Mouse (Mus musculus) midbrain, embryonic 16.5 days (tissue): Measurements from ENCODE around the gene Fxyd1. TPM values are rescaled to one million over a fixed set of nuclear protein-coding genes. Genes with fewer than 3 reads are reported as not detected.

Experiments
- ATAC-seq: fragments of 200-750 bp; cut with Nextera tagmentation; 2 replicates; pipeline ENCODE4 v1.8.0; 2017; ENCODE audit warnings: moderate TSS enrichment
- H3K27ac ChIP-seq: fragments of 300-500 bp; sonication (generic); 2 replicates; pipeline ENCODE4 v1.5.1; 2014; ENCODE audit warnings: mild to moderate bottlenecking, low read length, mixed read lengths
- H3K27me3 ChIP-seq: fragments of 300-500 bp; sonication (generic); 2 replicates; pipeline ENCODE4 v1.6.1; 2014; ENCODE audit warnings: low read depth, low read length, mixed read lengths; ENCODE audit not compliant: control insufficient read depth, insufficient read depth
- H3K36me3 ChIP-seq: fragments of 300-500 bp; sonication (generic); 2 replicates; pipeline ENCODE4 v1.6.1; 2014; ENCODE audit warnings: mild to moderate bottlenecking, low read length, moderate library complexity, mixed read lengths; ENCODE audit not compliant: control insufficient read depth, insufficient read depth
- H3K4me1 ChIP-seq: fragments of 300-500 bp; sonication (generic); 2 replicates; pipeline ENCODE4 v1.6.1; 2014; ENCODE audit warnings: mild to moderate bottlenecking, low read length, mixed read lengths; ENCODE audit not compliant: control insufficient read depth, insufficient read depth
- H3K4me2 ChIP-seq: fragments of 300-500 bp; sonication (generic); 2 replicates; pipeline ENCODE4 v1.6.1; 2014; ENCODE audit warnings: mild to moderate bottlenecking, low read length, mixed read lengths
- H3K4me3 ChIP-seq: fragments of 300-500 bp; sonication (generic); 2 replicates; pipeline ENCODE4 v1.5.1; 2014; ENCODE audit warnings: low read depth, mild to moderate bottlenecking, low read length, moderate library complexity, mixed read lengths
- H3K9ac ChIP-seq: fragments of 300-500 bp; sonication (generic); 2 replicates; pipeline ENCODE4 v1.6.1; 2014; ENCODE audit warnings: low read depth, low read length, mixed read lengths
- H3K9me3 ChIP-seq: fragments of 300-500 bp; sonication (generic); replicated peaks from 2 replicates; pipeline ENCODE4 v1.6.1; 2014; ENCODE audit warnings: mild to moderate bottlenecking, low read length, mixed read lengths; ENCODE audit not compliant: control insufficient read depth, poor library complexity, severe bottlenecking
- WGBS: fragments of 180-500 bp; shearing (Covaris S2); extraction: QIAGEN DNeasy Blood & Tissue Kit; methylation state at CpG from one replicate; pipeline ENCODE4 v1.1.7; 2014; 5-methylcytosine and 5-hydroxymethylcytosine counted together
- polyA plus RNA-seq: library from polyadenylated mRNA; unstranded; fragments of >200 nt; fragmentation: Nextera tagmentation; extraction: Ambion mirVana; gene quantifications from 2 replicates; pipeline ENCODE4 v1.2.1, GENCODE M21; 2015

The Fxyd1 gene
- polyA plus RNA-seq, 1 experiment from 2014 or later, result 17.3 TPM

DNA sequence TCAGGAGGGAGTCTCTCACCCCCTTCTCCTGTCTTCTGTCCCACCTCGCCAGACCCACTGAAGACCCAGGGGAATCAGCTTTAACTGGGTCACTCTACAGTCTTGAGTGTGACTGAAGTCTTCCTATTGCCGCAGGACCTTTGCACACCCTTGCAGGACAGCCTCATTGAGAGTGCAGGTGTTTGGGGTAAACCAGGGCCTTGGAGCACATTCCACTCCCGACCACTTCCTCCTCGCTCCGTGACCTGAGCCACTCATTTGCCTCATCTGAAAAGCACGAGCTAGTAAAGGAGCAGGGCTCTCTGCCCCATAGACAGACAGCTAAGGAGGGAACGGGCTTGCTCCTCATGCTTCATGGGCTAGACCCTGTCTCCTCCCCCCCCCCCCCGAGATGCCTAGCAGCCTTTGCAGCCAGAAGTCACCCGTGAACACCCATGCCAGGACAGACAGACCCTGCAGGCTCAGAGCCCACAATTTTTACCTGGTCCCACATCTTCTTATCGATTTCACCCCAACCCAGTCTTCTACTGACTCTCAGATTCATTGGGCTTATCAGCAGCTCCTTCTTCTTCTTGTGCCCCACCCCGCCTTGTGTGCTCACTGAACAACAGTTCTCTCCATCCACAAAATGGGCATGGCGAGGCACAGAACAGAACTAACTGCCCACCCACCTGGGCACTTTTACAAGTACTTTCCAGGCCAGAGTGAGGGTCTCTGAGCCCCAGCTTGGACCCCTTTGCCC lies 16.5 kb downstream of the Fxyd1 start:
- H3K4me3 ChIP-seq, result no peak overlapping the region
- WGBS, result 79% methylated on average over 12 of the region's 12 CpGs
- H3K9me3 ChIP-seq, result no peaks in the 10 kb centered on the region
- H3K27me3 ChIP-seq, result peaks cover 34% of the 10 kb centered on the region
- no peak for ATAC-seq
- no peak overlapping the region for H3K4me2 ChIP-seq
- H3K4me1 ChIP-seq, result no peaks in the 10 kb centered on the region
- no peak overlapping the region for H3K27ac ChIP-seq
- no peaks in the 10 kb centered on the region for H3K36me3 ChIP-seq
- no peak overlapping the region for H3K9ac ChIP-seq

DNA sequence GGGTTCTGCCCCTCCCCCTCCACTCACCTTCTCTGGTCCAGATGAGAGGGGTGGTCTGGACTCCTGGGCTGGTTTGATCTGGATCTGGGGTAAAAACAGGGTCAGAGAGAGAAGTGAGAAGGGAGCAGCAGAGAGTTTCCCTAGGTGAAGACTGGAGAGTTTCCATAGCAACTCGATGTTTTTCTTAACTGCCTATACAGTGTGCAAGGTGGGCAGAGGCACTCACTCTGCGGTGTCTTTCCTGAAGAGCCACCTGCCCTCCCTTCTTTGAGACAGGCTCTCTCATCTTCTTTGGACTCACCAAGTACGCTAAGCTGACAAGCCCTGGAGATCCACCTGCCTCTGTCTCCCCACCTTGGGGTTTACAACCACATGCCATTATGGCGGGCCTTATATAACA lies 18.0 kb downstream of the Fxyd1 start:
- whole genome bisulfite sequencing, result 87% methylated on average over 4 of the region's 4 CpGs
- Histone ChIP-seq H3K36me3 (no peaks in the 10 kb centered on the region), H3K9ac (no peak overlapping the region), H3K4me2 (no peak overlapping the region), H3K27ac (no peak overlapping the region), H3K4me3 (no peak overlapping the region), H3K27me3 (peaks cover 22% of the 10 kb centered on the region), H3K9me3 (no peaks in the 10 kb centered on the region), H3K4me1 (no peaks in the 10 kb centered on the region)
- no peak for ATAC-seq

DNA sequence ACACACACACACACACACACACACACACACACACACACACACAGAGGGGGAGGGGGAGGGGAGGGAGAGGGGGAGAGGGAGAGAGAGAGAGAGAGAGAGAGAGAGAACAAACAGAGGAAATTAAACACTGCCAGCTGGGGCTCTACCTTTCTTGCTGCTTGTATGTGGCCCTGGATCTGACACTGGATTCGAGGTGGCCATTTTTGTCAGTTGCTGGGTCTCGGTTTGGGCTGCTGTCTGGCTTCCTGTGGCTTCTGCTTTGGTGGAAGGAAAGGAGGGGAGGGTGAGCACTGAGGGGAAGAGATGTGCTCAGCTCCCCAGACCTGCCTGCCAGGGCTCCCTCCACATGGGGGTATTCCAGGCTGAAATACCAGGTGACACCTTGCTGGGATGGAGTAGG lies 19.3 kb downstream of the Fxyd1 start:
- no peak overlapping the region for H3K9ac ChIP-seq
- H3K36me3 ChIP-seq, result no peaks in the 10 kb centered on the region
- H3K4me3 ChIP-seq, result no peak overlapping the region
- H3K27me3 ChIP-seq, result peaks cover 18% of the 10 kb centered on the region
- no peak overlapping the region for H3K4me2 ChIP-seq
- 54% methylated on average over 2 of the region's 2 CpGs for whole genome bisulfite sequencing
- no peak for ATAC-seq
- no peaks in the 10 kb centered on the region for H3K4me1 ChIP-seq
- no peaks in the 10 kb centered on the region for H3K9me3 ChIP-seq
- no peak overlapping the region for H3K27ac ChIP-seq

DNA sequence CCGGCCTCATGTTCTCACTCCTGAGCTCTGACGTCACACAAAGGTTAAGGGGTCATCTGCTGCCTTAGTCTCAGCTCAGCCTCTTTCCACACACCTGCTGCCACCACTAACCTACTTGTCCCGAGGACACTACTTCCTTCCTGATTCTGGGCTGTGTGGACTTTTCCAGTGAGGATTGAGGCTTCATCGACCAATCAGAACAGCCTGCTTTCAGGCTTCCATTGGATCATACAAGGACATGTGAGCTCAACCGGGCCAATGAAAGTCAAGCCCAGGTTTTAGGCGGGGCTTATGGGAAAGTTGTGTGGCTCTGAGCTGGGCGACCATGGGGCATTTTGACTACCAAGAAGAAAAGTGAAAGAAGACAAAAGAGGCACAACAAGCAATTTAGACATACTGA lies 20.1 kb downstream of the Fxyd1 start:
- Histone ChIP-seq H3K9ac (no peak overlapping the region), H3K9me3 (no peaks in the 10 kb centered on the region), H3K36me3 (no peaks in the 10 kb centered on the region), H3K4me1 (no peaks in the 10 kb centered on the region), H3K27me3 (peaks cover 12% of the 10 kb centered on the region), H3K27ac (no peak overlapping the region), H3K4me2 (no peak overlapping the region), H3K4me3 (no peak overlapping the region)
- ATAC-seq, result no peak
- WGBS, result 90% methylated on average over 7 of the region's 7 CpGs

DNA sequence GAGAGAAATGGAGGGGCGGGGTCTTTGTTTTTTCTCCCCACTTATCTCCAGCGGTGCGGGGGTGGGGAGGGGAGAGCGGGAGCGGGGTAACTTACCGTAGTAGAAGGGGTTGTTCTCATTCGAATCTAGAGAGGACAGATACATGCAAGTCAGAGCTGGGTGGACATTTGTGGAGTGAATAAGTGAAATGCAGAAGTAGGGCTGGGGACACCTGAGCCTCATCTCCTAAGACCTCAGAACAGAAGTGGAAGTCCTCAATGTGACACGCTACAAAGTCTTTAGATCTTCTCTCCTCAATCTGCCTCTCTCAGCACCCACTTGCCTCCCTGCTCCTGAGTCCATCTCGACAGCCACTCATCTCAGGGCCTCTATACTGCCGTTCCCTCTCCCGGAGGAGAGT lies 21.7 kb downstream of the Fxyd1 start:
- no peak overlapping the region for H3K4me2 ChIP-seq
- H3K36me3 ChIP-seq, result no peaks in the 10 kb centered on the region
- H3K9me3 ChIP-seq, result no peaks in the 10 kb centered on the region
- no peak overlapping the region for H3K4me3 ChIP-seq
- H3K9ac ChIP-seq, result no peak overlapping the region
- no peak overlapping the region for H3K27ac ChIP-seq
- H3K4me1 ChIP-seq, result no peaks in the 10 kb centered on the region
- no peak for ATAC-seq
- WGBS, result 85% methylated on average over 10 of the region's 11 CpGs
- H3K27me3 ChIP-seq, result no peaks in the 10 kb centered on the region

DNA sequence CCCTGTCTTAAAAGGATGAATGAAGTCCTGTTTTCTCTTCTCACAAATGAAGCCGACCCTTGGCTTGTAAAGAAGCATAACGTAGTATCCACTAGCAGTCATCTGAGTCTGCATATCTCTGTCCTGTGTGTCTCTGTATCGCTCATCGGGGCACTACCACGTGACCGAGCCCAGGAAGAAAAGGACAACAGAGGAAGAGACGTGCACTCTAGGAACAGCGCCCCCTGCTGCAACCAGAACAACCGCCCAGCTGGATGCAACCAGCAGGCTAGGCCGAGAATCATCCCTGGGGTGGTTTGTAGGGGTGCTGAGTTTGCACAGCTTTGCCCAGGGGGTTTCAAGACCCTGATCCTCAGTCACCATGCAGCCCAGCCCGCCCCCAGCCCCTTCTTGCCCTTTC lies 22.2 kb downstream of the Fxyd1 start:
- Histone ChIP-seq H3K9me3 (no peaks in the 10 kb centered on the region), H3K36me3 (no peaks in the 10 kb centered on the region), H3K27me3 (no peaks in the 10 kb centered on the region), H3K27ac (no peak overlapping the region), H3K4me2 (no peak overlapping the region), H3K4me1 (no peaks in the 10 kb centered on the region), H3K4me3 (no peak overlapping the region), H3K9ac (no peak overlapping the region)
- no peak for ATAC-seq
- 69% methylated on average over 11 of the region's 11 CpGs for WGBS

DNA sequence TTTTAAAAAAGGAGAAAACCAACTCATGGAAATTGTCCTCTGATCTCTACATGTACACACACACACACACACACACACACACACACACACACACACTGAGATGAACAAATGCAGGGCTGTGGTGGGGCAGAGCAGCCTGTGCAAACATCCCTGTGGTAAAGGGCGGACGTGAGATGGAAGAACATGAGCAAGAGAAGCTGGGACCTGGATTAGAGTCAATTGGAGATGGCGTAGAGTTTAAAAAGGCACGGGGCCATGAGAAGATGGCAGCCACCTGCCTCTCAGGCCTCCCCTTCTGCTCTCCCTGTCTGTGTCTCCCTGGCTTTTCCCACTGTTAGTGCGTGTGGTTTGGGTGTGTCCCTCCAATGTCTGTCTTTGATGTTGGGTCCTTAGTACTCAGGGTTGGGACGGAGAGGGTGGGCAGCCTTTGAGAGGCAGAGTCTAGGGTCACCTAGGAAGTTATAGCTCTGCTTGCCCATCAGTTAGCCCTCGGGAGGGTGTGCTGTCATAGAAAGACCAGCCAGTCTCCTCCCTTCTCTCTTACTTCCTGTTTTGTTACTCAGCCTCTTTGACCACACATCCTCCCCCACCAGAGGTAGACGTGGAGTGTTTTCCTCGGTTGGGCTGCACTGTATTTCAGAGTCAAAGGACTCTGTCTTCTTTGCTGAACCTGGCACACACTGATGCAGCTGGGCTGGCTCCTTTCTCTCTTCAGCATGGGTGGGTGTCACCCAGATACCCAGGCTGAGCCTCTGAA lies 23.4 kb downstream of the Fxyd1 start:
- 74% methylated on average over 9 of the region's 9 CpGs for WGBS
- H3K9ac ChIP-seq, result no peak overlapping the region
- no peak overlapping the region for H3K4me3 ChIP-seq
- ATAC-seq, result no peak
- no peaks in the 10 kb centered on the region for H3K9me3 ChIP-seq
- no peaks in the 10 kb centered on the region for H3K4me1 ChIP-seq
- H3K4me2 ChIP-seq, result no peak overlapping the region
- no peaks in the 10 kb centered on the region for H3K36me3 ChIP-seq
- no peaks in the 10 kb centered on the region for H3K27me3 ChIP-seq
- no peak overlapping the region for H3K27ac ChIP-seq

DNA sequence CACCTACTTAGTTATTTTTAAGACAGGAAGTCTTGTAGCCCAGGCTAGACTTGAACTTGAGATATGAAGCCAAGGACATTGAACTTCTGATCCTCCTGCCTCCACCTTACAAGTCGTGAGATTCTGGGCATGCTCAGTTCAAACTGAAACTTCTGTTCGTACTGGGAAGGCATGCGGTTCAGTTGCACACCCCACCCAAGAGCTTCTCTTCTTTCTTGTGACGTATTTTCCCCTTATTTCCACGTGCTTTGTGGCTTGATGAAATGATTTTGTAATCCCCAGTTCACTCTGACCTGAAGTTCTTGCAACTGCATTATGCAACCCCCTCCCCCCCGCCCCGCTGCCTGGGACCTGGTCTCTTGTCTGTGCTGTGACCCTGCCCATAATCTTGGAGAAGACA lies 25.3 kb downstream of the Fxyd1 start:
- Histone ChIP-seq H3K9ac (no peak overlapping the region), H3K4me2 (no peak overlapping the region), H3K9me3 (no peaks in the 10 kb centered on the region), H3K27ac (no peak overlapping the region), H3K36me3 (no peaks in the 10 kb centered on the region), H3K27me3 (no peaks in the 10 kb centered on the region), H3K4me1 (no peaks in the 10 kb centered on the region), H3K4me3 (no peak overlapping the region)
- ATAC-seq, result no peak; the same call in 1 of the 2 replicates
- WGBS, result 83% methylated on average over 7 of the region's 7 CpGs

DNA sequence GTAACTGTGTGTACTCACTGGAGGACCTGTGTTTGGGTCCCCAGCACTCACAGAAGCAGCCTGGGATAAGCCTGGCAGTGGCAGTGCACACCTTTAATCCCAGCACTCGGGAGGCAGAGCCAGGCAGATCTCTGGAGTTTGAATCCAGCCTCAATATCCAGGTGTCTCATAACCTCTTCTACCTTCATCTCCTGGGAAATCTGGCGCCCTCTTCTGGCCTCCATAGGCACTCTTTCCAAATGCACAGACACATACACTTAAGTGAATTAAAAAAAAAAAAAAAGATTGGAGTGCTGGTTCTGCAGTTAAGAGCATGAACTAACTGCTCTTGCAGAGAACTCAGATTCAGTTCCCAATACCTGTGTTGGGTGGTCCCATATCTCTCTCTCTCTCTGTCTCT lies 26.3 kb downstream of the Fxyd1 start:
- H3K36me3 ChIP-seq, result no peaks in the 10 kb centered on the region
- H3K27me3 ChIP-seq, result no peaks in the 10 kb centered on the region
- no peak overlapping the region for H3K4me3 ChIP-seq
- WGBS, result 74% methylated on average over 2 of the region's 2 CpGs
- H3K4me2 ChIP-seq, result no peak overlapping the region
- no peak for ATAC-seq
- H3K4me1 ChIP-seq, result no peaks in the 10 kb centered on the region
- H3K27ac ChIP-seq, result no peak overlapping the region
- H3K9me3 ChIP-seq, result no peaks in the 10 kb centered on the region
- H3K9ac ChIP-seq, result no peak overlapping the region
